Mouse (Mus musculus) granulocyte monocyte progenitor cell, adult 5-6 weeks (primary cell): ENCODE measurements at regions not wholly inside any gene's neighbourhood (a gene's known extent, or its start where the extent isn't known, plus 50 kb on each side); places are given as distances from the start of the nearest gene placed in this dataset.

Experiments
- ATAC-seq: replicated peaks from 2 replicates; pipeline ENCODE4 v1.8.0; 2016; ENCODE audit warnings: mild to moderate bottlenecking, moderate TSS enrichment, inconsistent platforms; ENCODE audit not compliant: poor library complexity, severe bottlenecking

- no peak for ATAC-seq
Observed at GRCm38 (mm10) chr2:123458034-123458677, 631.6 kb upstream of the Sema6d start.

- ATAC-seq: no peak
Observed at GRCm38 (mm10) chr2:123473840-123474239, 615.9 kb upstream of the Sema6d start.

- no peak for ATAC-seq
Observed at GRCm38 (mm10) chr2:123486681-123487080, 603.1 kb upstream of the Sema6d start.

- no peak for ATAC-seq
Observed at GRCm38 (mm10) chr2:123506162-123506561, 583.6 kb upstream of the Sema6d start.

GRCm38 (mm10) chr2:123507095-123507494, 582.7 kb upstream of the Sema6d start:
- no peak for ATAC-seq

- no peak for ATAC-seq
Observed at GRCm38 (mm10) chr2:123528915-123529314, 560.9 kb upstream of the Sema6d start.

- no peak for ATAC-seq
Observed at GRCm38 (mm10) chr2:123532946-123533791, 556.6 kb upstream of the Sema6d start.

GRCm38 (mm10) chr2:123551249-123551850, 538.4 kb upstream of the Sema6d start:
- ATAC-seq: no peak

- ATAC-seq: no peak
Observed at GRCm38 (mm10) chr2:123558123-123558650, 531.6 kb upstream of the Sema6d start.
